Mouse (Mus musculus): ENCODE results near the gene Cacng5. TPM values are rescaled to one million over a fixed set of nuclear protein-coding genes. Genes with fewer than 3 reads are reported as not detected.
A peak's percentile ranks its signal among the peaks of the same experiment; 100 is the strongest.

Cacng5 gene
- polyA plus RNA-seq, 1 experiment: 56.4 TPM

DNA sequence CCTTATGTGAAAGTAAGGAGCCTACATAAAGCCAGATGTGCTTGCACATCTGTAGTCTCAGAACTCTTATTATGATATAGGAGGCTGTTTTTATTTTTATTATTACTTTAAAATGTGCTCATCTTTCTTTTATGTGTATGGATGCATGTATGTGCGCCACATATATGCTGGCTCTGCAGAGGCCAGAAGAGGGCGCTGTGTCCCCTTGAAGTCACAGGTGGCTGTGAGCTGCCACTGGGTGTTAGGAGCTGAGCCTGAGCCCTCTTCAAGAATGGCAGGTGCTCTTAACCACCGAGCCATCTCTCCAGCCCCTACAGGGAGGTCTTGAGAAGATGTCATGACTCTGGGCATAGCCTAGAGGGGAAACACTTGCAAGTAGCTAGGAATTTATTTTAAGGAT is 23.5 kb downstream of the Cacng5 start:
- no peak for DNase-seq (ENCODE audit: extremely low spot score in 1 of 2, low spot score in 1 of 2)

DNA sequence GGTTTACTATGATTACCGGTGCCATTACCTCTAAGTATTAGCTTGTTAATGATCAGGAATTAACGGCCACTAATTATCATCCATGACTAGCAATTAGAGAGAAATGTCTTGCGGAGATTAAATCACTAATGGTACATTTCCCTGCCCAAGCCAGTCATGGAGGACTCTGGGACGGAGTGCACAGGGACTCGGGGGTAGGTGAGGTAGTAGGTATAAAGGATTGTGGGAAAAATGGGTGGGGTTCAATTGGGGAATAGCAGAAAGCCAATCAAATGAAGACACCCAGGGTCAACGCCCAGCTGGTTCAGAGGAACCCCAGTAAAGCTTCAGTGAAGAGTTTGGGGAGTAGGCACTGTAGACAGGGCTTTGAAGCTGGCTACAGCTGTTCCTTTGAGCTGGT is 27.5 kb downstream of the Cacng5 start:
- no peak for DNase-seq (ENCODE audit: extremely low spot score in 1 of 2, low spot score in 1 of 2)

DNA sequence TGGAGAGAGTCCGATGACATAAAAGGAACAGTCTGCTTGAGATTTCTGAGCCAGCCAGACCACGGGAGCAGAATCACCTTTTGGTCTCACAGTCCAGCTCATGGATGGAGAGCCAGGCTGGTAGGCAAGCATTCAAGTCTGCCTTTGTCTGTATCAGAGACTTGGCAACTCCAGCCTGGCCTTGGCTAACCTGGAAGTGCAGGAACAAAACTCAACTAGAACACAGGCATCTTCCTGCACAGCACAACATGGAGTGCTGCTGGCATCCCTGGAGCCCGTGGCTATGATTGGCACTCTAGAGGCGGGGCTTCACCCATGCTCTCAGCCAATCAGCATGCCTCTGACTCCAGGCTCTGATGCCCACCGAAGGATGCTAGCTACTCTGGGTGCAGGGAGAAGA is 38.0 kb downstream of the Cacng5 start:
- DNase-seq (ENCODE audit: extremely low spot score in 1 of 2, low spot score in 1 of 2): no peak

DNA sequence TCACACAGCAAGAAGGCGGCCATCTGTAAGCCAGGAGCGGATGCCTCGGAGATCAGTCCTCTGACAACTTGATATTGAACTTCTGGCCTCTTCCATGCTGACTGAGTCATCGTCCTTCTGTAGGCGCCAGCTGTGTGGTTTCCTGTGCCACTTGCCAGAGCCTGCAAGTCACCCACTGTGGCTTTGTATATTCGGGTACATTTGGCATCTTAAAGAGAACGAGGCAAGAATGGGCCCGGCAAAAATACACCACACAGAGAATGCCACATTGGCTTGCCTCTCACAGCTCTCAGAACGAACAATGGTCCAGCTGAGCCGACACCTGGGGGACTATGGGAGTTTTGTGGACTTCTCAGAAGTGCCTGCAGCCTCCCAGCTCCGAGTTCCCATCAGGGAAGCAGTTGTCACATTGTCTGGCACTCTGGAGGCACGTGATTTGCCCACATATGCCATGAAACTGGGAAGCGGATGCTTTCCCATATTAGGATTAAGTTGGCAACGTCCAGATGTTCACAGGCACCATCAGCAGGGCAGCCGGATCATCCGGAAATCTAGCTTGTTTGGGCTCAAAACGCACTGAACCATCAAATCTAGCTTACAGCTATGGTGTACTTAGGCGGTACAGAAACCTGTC is 38.9 kb downstream of the Cacng5 start:
- DNase-seq (ENCODE audit: extremely low spot score in 1 of 2, low spot score in 1 of 2): peak in 1 of 2 experiments; percentile 55

DNA sequence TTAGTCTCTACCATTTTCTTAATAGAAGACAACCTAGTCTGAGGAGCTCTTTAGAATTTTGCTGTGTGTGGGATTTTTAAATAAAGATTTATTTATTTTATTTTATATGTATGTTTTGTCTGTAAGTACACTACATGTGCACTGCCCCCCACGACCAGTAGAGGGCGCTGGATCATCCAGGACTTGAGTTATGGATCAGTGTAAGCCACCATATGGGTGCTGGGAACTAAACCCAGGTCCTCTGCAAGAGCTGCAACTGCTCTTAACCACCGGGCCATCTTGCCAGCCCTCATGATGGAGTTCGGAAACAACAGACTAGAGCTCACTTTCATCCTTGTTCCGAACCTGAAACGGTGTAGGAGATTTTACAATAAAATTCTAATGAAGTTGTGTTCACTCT is 42.1 kb downstream of the Cacng5 start:
- DNase-seq (ENCODE audit: extremely low spot score in 1 of 2, low spot score in 1 of 2): no peak

DNA sequence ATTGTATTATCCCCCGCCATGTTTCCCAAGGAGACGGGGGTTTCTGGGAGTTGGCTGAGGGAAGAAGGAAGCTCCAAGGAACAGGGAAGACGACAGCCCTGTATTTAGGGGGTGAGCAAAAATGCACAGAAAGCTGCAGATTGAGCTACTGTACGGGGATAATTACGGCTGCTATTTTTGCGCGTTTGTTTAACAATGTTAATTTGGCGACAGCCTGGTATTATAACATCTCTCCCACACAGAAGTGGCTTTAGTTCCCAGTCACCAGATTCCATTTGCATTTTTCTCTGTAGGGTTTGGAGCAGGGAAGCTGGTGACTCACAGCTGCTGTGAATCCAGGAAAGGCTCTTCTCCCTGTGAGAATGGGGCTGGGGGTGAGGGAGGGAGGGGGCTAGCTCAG is 47.3 kb downstream of the Cacng5 start:
- DNase-seq (ENCODE audit: extremely low spot score in 1 of 2, low spot score in 1 of 2): peak; percentile 77 to 88

DNA sequence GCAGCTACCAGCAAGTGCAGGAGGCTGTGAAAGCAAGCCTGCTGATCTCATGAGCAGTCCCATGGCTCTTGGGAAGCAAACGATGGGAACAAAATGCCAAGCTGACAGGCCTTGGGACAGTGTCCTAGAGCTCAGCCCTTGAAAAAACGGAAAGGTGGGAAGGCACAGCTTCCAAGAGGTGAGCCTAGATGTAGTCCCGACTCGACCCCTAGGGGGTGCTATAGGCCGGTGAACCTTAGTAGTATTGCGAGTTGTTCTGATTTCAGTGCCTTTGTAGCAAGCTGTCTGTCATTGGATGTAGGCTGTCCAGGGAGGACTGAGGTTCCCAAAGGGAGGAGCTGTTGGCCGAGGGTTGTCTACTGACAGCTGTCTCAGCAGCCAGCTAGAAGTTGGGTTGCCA is 49.7 kb downstream of the Cacng5 start:
- peak; percentile 58 to 94 for DNase-seq (ENCODE audit: extremely low spot score in 1 of 2, low spot score in 1 of 2)

DNA sequence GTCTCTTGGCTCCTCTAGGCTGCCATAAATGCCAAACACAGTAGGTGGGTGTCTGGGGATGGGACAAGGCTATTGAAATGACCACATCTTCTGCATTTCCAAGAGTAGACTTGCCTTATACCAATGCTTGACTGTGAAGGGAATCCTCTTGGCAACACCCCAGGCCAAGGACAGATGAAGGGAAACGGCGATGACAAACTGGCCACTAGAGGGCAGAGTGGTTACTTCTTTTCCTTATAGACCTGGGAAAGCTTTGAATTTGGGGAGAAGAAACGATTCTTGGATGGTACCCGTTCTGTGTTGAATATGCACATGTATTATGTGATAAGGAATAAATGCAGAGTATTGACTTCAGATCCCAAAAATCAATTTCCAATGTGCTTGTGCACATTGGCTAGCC is 50.8 kb downstream of the Cacng5 start:
- DNase-seq (ENCODE audit: extremely low spot score in 1 of 2, low spot score in 1 of 2): peak; percentile 52 to 93

DNA sequence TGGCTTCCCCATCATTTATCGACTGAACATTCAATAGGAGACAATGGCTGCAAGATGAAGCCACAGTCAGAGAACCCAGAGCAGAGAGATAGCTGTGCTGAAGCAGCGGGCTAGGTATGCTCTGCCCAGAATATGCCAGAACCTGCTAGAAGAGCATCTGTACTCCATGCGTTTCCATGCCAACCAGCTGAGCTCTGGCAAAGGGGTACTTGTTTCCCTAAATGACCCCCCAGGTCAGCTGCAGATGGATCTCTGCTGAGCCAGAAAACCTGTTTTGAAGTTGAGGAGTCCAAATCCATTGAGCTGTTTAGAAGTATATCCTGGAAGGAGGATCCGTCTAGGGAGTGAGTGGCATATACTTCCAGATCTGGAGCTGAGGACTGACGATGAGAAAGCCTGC is 53.1 kb downstream of the Cacng5 start:
- DNase-seq (ENCODE audit: extremely low spot score in 1 of 2, low spot score in 1 of 2): no peak

DNA sequence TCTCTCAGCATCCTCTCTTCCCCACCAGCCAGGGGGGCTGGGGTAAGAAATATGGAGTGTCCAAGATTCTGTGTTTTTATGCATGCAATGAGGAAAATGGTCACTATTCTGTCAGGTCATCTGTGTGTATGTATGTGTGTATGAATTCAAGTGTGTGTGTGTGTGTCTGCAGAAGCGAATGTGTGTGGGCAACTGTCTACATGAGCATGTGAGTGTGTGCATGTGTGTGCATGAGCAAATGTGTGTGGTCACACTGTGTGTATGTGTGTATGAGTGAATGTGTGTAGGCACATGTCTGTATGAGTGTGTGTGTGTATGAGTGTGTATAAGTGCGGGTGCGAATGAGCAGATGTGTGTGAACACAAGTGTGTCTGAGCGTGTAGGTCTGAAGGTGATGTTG is 55.0 kb downstream of the Cacng5 start:
- DNase-seq (ENCODE audit: extremely low spot score in 1 of 2, low spot score in 1 of 2): no peak

DNA sequence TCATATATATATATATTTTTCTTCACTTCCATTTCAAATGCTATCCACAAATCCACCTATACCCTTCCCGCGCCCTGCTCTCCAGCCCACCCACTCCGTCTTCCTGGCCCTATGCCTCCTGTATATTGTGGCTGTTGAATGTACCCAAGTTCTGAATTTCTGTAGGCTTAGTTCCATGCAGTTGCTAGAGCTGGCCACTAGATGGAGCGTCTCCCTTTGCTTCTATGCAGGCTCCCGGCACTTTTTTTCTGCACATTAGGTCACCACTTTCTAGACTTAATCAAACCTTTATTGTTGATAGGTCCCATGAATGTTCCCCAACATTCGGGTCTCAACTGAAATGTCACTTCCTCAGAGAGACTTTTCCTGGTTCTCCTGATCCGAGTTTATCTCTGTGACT is 55.6 kb downstream of the Cacng5 start:
- peak in 1 of 2 experiments; percentile 78 for DNase-seq (ENCODE audit: extremely low spot score in 1 of 2, low spot score in 1 of 2)

DNA sequence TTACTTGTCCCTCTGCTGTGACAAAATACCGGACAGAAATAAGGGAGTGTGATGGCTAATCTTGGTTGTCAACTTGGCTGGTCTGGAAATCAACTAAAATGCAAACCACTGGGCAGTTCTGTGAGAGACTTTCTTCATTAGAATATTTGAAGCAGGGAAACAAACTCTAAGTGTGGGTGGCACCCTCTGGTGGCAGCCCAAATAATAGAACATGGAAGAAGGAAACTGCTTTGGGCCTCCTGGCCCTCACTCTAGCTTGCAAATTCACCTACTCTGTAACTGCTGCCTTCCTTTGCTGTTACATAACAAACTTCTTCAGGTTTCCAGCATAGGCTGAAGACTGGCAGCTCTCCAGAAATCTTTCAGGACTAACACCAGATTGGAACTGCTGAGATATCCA is 61.8 kb downstream of the Cacng5 start:
- DNase-seq (ENCODE audit: extremely low spot score in 1 of 2, low spot score in 1 of 2): peak in 1 of 2 experiments; percentile 88

DNA sequence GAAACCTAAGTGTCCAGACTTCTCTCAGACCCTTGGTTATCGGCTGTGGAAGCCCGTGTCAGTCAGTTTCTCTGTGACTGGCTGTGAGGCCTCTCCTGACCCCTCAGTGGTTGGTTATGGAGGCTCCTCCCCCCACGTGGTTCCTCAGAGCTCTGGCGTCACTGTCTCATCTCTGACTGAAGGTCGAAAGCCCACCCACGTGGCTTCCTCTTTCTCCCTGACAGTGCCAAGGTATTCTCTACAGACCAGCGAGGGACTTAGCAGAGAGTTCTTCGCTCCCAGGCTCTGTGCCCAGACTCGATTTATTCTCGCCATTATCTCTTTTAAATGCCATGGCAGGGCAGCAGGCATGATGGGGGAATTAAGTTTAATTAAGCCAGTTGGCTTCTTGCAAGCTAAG is 65.2 kb downstream of the Cacng5 start:
- DNase-seq (ENCODE audit: extremely low spot score in 1 of 2, low spot score in 1 of 2): no peak

DNA sequence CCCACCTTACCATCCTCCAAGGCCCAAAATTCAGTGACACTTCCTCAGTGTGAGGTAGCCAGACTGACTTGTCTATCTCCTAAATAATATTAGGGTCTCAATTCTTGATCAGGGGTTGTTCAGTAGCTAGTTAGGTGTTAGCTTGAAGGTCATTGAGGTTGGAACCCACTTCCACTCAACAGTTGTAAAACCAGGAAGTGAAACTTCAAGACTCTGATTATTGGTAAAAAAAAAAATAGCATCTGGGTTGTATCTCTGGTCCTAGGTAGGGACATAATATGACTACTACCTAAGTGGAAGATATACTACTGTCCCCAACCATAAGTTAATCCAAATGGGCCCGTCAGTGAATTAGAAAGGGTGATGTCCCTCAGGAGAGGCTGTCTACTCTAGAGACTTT is 70.7 kb downstream of the Cacng5 start:
- no peak for DNase-seq (ENCODE audit: extremely low spot score in 1 of 2, low spot score in 1 of 2)

DNA sequence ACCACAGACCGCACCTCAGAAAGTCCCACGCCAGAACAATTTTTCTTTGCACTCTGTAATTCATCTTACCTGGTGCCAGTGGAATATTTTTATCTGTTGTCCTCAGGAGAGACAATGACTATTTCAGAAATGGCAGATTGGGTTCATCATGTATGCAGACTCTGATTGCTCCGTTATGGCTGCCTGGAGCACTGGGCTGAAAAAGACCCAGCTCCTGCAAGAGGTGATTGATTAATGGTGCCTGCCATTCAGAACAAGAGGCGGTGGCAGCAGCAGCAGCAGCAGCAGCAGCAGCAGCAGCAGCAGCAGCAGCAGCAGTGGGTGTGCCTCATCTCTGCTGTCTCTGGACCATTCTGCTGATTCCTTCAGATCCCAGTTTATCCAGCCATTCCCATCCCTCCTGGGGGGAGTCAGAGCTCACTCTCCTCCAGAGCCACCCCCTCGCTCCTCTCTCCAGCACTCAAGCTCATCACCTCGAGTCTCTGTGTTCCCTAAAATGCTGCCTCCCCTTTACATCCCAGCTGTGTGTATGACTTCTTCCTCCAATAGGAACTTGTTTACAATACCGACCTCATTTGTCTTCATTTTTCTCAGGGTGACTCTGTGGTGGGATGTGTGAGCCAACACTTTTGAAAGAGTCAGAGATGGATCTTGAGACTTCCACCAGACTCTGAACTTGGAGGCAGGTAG is 81.4 kb downstream of the Cacng5 start:
- DNase-seq (ENCODE audit: extremely low spot score in 1 of 2, low spot score in 1 of 2): no peak

Other genes with a start within 250 kb of the Cacng5 start
- gene Cacng1, start 198.5 kb downstream of the Cacng5 start, polyA plus RNA-seq (2012; rRNA removed): 0.25 and 0.36 TPM in 2 replicates
- 34.8 and 35.8 TPM in 2 replicates for gene Cacng4, start 120.5 kb downstream of the Cacng5 start, polyA plus RNA-seq (2012; rRNA removed)

All from frontal cortex, adult 2 months (tissue).